Mouse (Mus musculus) cortical plate, adult 2 months (tissue): ENCODE measurements around the gene Tada1.
A peak's percentile ranks its signal among the peaks of the same experiment; 100 is the strongest.

ENCODE experiments used
- CTCF ChIP-seq: fragments of 200-500 bp; IDR thresholded peaks from 2 replicates; pipeline ENCODE4 v1.5.1; 2011; ENCODE audit warnings: mild to moderate bottlenecking, control low read depth, low read length; ENCODE audit not compliant: insufficient read depth; ENCODE audit errors: extremely low read depth
- POLR2A ChIP-seq: fragments of 200-500 bp; IDR thresholded peaks from 2 replicates; pipeline ENCODE4 v1.6.1; 2011; ENCODE audit warnings: mild to moderate bottlenecking, low read length, control low read depth; ENCODE audit not compliant: insufficient read depth; ENCODE audit errors: extremely low read depth

- TF ChIP-seq POLR2A (peak; percentile 71; the same call in 1 of the 2 replicates), CTCF (no peak)
Measured at GRCm38 (mm10) chr1:166379013-166379629, at the start of gene Tada1.
